Mouse (Mus musculus) embryo, embryonic 11 days (tissue): ENCODE measurements around the gene Gm16253.

Experiments used
- DNase-seq: peaks from one replicate; pipeline ENCODE4 v3.0.0-alpha.2; 2015

Gm16253 gene

GRCm38 (mm10) chr3:96576690-96577541 lies at the start of gene Gm16253:
TSS of gene Gm16253 (plus strand) at chr3:96576984.
- DNase-seq = peak; percentile 91

GRCm38 (mm10) chr3:96528506-96528905 lies 48.3 kb upstream of the Gm16253 start:
- DNase-seq = no peak

DNA sequence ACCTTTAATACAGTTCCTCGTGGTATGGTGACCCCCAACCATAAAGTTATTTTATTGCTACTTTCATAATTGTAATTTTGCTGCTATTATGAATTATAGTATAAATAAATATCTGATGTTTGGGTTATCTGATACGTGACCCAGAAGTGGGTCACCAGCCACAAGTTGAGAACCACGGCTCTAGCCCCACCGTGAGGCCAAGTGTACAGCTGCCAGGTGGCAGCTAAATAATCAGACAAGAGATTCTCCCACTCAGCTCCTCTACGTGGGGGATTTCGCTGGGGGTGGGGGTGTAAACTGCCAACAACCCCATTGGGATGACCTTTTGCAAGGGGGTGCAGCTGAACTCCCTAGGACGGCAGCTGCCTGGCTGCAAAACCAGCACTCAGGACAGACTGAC lies 44.7 kb upstream of the Gm16253 start:
- DNase-seq = no peak

DNA sequence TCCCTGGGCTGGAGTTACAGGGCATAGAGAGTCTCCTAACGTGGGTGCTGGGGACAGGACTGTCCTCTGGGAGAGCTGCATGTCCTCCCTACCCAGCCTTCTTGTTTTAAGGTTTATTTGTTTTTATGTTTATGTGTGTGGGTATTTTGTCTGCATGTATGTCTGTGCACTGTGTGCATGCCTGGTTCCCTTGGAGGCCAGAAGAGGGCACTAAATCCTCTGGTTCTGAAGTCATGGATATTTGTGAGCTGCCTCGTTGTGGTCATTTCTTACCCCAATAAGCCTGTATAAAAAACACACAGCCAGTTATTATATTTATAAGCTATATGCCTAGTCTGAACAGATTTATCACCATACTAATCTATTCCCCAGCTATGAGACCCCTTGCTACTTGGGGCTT lies 42.5 kb upstream of the Gm16253 start:
- DNase-seq = no peak

DNA sequence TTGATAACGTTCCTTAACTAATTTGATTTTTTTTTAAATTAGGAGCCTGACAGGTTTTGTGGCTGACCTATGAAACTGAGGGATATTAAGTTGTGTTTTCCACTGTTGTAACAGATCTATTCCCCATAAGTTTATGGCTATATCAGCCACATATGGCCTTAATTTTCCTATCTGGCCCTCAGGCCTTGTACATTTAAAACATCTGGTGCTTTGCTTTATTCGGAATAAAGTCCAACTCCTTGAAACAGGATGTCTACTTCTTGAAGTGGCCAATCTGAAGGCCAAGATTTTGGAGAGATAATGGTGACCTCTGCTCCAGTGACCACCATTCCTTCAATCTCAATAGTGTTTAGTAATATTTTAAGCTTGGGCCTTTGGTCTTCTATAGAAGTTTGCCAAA lies 37.5 kb upstream of the Gm16253 start:
- DNase-seq = no peak

- no peak for DNase-seq
Observed at GRCm38 (mm10) chr3:96540740-96541139, 36.0 kb upstream of the Gm16253 start.

DNA sequence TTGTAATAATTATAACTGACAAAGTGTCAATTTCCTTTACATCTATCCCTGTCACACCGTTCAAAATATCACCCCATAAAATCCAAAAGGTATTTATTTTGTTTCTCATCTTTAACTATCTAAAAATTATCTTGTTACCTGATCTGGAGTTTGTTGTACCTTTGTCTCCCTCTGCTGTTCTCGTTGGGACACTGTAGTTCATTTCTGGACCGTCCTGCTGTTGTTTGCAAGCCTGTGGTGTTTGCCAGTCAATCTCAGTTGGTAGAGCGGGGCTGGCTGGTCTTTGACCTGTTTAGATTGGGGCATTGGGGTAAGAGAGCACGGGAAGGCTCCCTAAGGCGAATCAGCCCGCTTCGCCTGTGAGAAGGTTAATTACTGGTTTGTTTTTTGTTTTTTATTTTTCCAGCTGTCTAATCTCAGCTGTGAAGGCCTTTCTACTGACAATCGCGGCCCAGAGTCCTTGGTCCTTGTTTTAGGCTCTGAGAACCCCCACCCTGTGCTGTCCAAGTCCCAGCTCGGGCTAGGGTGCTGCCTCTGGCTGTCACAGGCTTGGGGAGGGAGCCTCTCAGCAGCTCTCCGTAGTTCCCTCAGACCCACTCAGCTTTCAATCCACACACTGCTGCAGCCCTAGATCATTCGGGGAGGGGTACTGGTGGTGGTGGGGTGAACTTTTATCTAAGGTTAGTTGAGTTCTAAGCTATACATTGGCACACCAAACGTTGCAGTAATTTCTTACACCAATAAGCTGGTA lies 35.3 kb upstream of the Gm16253 start:
- DNase-seq = peak; percentile 45

GRCm38 (mm10) chr3:96542554-96542953 lies 34.2 kb upstream of the Gm16253 start:
- DNase-seq = no peak

DNA sequence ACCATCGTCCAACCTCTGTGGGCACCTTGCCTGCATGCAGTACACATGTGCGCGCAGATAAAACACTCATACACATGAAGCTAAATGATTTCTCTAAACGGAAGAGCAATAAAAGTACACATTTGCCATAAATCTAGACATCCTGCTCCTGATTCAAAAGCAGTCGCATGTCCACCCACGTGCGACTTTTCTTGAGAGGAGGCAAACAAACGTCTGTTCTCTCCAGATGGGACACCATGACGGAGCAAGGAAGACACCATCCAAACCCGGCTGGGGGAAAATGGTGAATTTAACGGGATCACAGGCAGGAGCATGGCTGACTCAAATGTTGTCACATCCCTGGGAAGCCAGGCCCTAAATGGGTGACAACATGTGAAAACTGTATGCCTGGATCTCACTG lies 33.4 kb upstream of the Gm16253 start:
- no peak for DNase-seq

GRCm38 (mm10) chr3:96545565-96545964 lies 31.2 kb upstream of the Gm16253 start:
- no peak for DNase-seq

DNA sequence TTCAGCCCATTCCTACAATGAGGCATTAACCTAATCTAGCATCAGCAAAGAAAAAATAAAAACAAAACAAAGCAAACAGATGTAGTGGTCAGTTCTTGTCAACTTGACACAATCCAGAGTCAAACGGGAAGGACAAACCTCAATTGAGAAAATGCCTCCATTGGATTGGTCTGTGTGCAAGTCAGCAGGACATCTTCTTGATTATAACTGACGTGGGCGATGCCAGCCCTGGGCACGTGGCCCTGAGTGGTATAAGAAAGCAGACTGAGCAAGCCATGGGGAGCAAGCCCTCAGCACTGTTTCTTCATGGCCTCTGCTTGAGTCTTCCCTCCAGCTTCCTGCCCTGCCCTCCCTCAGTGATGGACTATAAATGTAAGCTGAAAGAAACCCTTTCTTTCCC lies 29.9 kb upstream of the Gm16253 start:
- no peak for DNase-seq

GRCm38 (mm10) chr3:96547389-96547960 lies 29.3 kb upstream of the Gm16253 start:
- DNase-seq = peak; percentile 75

- no peak for DNase-seq
Observed at GRCm38 (mm10) chr3:96548824-96549223, 28.0 kb upstream of the Gm16253 start.

DNA sequence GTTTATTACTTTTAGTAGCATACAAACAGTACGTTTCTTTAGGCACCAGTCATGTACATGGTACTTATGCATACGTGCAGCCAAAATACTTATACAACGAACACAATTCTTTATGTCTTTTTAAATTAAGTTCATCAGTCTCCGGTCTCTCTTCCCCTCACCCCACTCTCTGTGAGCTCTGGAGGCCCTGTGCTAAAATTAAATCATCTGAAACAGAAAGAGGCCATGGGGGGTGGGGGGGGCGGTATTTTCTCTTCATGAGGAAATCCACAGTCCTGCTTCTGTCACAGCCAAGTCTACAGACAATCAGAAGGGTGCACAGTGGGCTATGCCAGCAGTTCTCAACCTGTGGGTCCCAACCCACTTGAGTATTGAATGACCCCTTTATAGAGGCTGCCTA lies 27.4 kb upstream of the Gm16253 start:
- no peak for DNase-seq

- peak; percentile 78 for DNase-seq
Observed at GRCm38 (mm10) chr3:96551203-96551602, 25.6 kb upstream of the Gm16253 start.

DNA sequence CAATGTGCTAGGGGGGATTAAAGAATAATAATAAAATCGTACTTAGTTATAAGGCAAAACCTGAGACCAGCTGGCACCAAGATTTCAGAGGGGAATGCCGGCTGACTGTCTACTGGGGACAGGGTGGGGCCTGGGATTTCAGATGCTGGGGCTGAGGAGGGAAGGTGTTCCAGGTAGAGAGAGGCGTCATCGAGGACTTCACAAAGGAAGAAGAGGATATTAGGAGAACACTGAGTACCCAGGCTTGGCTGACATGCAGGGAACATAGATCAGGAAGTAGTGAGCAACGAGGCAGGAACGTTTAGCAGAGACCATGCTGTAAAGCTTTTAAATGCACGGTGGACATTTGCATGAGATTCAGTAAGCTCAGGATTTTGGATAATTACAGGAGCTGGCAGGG lies 24.9 kb upstream of the Gm16253 start:
- DNase-seq = no peak

DNA sequence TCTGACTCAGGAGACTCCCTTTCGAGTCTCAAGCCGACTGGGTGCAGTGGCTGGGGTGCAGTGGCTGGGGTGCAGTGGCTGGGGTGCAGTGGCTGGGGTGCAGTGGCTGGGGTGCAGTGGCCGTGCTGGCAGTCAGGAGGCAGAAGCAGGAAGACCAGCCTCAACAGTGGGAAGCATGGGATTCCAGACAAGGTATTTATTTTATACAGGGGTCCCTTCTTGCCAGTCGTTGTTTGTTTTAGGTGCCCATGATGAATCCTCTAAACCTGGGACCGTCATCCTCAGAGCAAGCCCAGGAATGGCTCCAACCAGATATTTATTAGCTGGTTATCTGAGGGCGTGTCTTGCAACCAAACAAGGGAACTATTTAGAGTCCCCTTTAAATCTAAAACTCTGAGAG lies 23.2 kb upstream of the Gm16253 start:
- DNase-seq = no peak

DNA sequence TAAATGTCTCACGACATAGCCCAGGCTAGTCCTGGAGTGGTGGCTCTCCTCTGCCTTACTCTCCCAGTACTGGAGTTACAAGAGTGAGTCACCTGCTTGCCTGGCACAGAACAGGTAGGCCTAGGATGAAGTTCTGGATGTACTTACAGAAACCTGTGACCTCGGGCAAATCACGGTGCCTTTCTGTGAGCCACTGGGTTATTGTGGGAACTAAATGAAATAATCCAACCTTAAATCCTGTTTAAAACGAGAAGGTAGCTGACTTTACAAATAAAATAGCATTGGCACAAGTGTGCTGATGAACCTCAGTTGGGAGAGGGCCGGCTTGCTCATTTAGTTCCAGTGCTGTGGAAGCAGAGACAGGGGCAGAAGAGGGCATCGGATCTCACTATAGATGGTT lies 22.5 kb upstream of the Gm16253 start:
- no peak for DNase-seq

- no peak for DNase-seq
Observed at GRCm38 (mm10) chr3:96555041-96555596, 21.7 kb upstream of the Gm16253 start.

GRCm38 (mm10) chr3:96555999-96556614 lies 20.7 kb upstream of the Gm16253 start:
- DNase-seq = no peak

- peak; percentile 37 for DNase-seq
Observed at GRCm38 (mm10) chr3:96556651-96557635, 19.8 kb upstream of the Gm16253 start.

GRCm38 (mm10) chr3:96557694-96558093 lies 19.1 kb upstream of the Gm16253 start, which contains the start of gene Txnip:
TSS of gene Txnip (plus strand) at chr3:96557957.
- DNase-seq = peak; percentile 100
